Mouse (Mus musculus) liver, adult 2 months (tissue): ENCODE measurements at regions not wholly inside any gene's neighbourhood (a gene's known extent, or its start where the extent isn't known, plus 50 kb on each side); places are given as distances from the start of the nearest gene placed in this dataset.

Source experiments
- DNase-seq: peaks from one replicate; pipeline ENCODE4 v3.0.0-alpha.2; 2011; ENCODE audit warnings: low read depth, low spot score; ENCODE audit errors: extremely low read depth
- H3K27ac ChIP-seq: fragments of 200-500 bp; replicated peaks from 2 replicates; pipeline ENCODE4 v1.5.1; 2012; ENCODE audit warnings: low read depth, mild to moderate bottlenecking, control low read depth, inconsistent platforms, low read length; ENCODE audit not compliant: insufficient read depth
- H3K27me3 ChIP-seq: fragments of 200-500 bp; 2 replicates; pipeline ENCODE4 v1.6.1; 2012; ENCODE audit warnings: mild to moderate bottlenecking, moderate library complexity, low read length, inconsistent platforms; ENCODE audit not compliant: control insufficient read depth, insufficient read depth
- H3K36me3 ChIP-seq: fragments of 200-500 bp; 2 replicates; pipeline ENCODE4 v1.6.1; 2012; ENCODE audit warnings: low read length, inconsistent platforms; ENCODE audit not compliant: control insufficient read depth, insufficient read depth
- H3K4me1 ChIP-seq: fragments of 200-500 bp; 2 replicates; pipeline ENCODE4 v1.6.1; 2011; ENCODE audit warnings: low read length; ENCODE audit not compliant: control insufficient read depth, insufficient read depth
- H3K4me3 ChIP-seq: fragments of 200-500 bp; 2 replicates; pipeline ENCODE4 v1.5.1; 2011; ENCODE audit warnings: low read depth, mild to moderate bottlenecking, control low read depth, low read length, moderate library complexity; ENCODE audit not compliant: insufficient read depth
- H3K79me2 ChIP-seq: fragments of 200-500 bp; 2 replicates; pipeline ENCODE4 v1.6.1; 2012; ENCODE audit warnings: inconsistent platforms, mild to moderate bottlenecking, low read length, moderate library complexity; ENCODE audit not compliant: control insufficient read depth, insufficient read depth
- H3K9ac ChIP-seq: fragments of 200-500 bp; 2 replicates; pipeline ENCODE4 v1.6.1; 2012; ENCODE audit warnings: low read depth, mild to moderate bottlenecking, control low read depth, inconsistent platforms, low read length
- CTCF ChIP-seq: fragments of 200-500 bp; IDR thresholded peaks from 2 replicates; pipeline ENCODE4 v1.5.1; 2011; ENCODE audit warnings: low read depth, low read length, control low read depth
- POLR2A ChIP-seq: fragments of 200-500 bp; IDR thresholded peaks from 2 replicates; pipeline ENCODE4 v1.6.1; 2011; ENCODE audit warnings: low read length, control low read depth; ENCODE audit not compliant: insufficient read depth; ENCODE audit errors: extremely low read depth
- WGBS: fragments of 180-500 bp; shearing (Covaris S2); methylation state at CpG from one replicate; pipeline ENCODE4 v1.1.7; 2018; 5-methylcytosine and 5-hydroxymethylcytosine counted together

DNA sequence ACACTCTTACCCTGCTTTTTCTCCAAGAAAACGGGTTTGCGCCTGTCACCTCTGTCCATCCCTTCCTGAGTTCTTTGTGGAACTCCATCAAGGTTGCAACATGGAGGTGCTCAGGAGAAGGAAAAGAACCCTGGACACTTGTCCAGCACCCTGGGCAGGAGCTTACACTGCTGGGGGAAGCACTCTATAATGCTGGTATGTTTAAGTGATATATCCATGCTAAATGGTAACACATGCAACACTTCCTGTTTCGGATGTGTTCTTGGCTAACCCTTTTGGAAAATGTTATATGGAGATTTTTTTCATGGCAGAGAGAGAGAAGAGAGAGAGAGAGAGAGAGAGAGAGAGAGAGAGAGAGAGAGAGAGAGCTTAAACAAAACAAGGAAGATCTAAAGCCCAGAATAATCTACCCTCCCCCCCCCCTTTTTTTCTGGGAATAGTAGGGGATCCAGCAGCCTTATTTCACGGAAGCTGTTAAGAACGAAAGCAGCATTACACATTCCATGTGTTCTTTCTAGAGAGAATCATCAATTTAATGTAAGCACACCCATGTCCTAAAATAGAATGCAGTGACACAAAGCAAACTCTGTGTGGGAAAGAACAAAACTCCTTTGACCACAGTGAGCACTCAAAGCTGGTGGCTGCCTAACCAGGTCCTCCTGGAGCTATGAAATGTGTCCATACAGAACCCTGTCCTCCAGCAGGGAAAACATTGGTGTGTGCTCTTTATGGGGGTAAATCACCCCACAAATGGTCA, 272.6 kb downstream of the Pten start:
- Histone ChIP-seq H3K27me3 (no peaks in the 10 kb centered on the region), H3K27ac (no peak overlapping the region), H3K79me2 (no peaks in the 10 kb centered on the region), H3K9ac (no peak overlapping the region), H3K36me3 (no peaks in the 10 kb centered on the region), H3K4me3 (no peak overlapping the region), H3K4me1 (no peaks in the 10 kb centered on the region)
- 92% methylated on average over 5 of the region's 5 CpGs for WGBS
- TF ChIP-seq POLR2A: no peak
- TF ChIP-seq CTCF: no peak
- no peak for DNase-seq

DNA sequence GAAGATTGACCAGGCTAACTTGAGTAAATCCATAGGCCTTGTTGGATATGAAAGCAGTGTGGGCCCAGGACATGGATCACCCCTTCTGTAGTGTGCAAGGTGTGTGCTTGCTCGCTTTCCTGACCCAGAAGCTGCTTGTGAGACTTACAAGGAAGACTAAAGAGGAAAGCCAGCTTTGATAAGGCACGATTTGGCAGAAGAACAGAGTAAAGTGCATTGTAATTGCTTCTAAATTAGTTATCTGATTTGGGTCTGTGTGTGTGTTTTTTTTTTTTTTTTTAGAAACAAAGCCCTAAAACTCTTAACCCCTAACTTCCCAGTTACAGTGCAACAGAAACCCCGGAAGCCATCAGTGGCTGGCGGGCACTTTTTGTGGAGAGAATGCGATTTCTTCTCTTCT, 283.2 kb downstream of the Pten start:
- TF ChIP-seq CTCF (no peak), POLR2A (no peak)
- Histone ChIP-seq H3K9ac (no peak overlapping the region), H3K27me3 (no peaks in the 10 kb centered on the region), H3K79me2 (no peaks in the 10 kb centered on the region), H3K36me3 (no peaks in the 10 kb centered on the region), H3K4me3 (no peak overlapping the region), H3K4me1 (no peaks in the 10 kb centered on the region), H3K27ac (no peak overlapping the region)
- WGBS: 83% methylated on average over 5 of the region's 5 CpGs
- DNase-seq: no peak

DNA sequence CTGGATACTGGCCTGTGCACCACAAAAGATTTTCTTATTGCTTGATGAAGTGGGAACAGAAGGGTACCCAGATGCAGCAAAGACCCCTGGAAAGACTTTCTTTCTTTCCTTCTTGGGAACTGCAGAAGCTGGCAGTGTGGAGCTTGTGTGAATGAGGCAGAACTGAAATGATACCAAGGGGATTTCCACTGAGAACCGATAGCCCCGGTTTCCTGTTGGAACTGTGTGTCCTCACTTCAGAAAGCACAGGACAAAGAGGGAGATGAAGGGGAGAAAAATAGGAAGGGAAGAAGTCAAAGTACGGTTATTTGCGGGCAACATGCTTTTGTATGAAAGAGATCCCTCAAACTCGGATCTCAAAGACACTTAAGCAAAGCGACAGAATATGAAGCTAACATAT, 283.7 kb downstream of the Pten start:
- no peak for TF ChIP-seq CTCF
- TF ChIP-seq POLR2A: no peak
- H3K36me3 ChIP-seq: no peaks in the 10 kb centered on the region
- H3K27me3 ChIP-seq: no peaks in the 10 kb centered on the region
- H3K4me1 ChIP-seq: no peaks in the 10 kb centered on the region
- no peak for DNase-seq
- WGBS: 80% methylated on average over 6 of the region's 6 CpGs
- H3K4me3 ChIP-seq: no peak overlapping the region
- H3K27ac ChIP-seq: no peak overlapping the region
- no peaks in the 10 kb centered on the region for H3K79me2 ChIP-seq
- no peak overlapping the region for H3K9ac ChIP-seq

DNA sequence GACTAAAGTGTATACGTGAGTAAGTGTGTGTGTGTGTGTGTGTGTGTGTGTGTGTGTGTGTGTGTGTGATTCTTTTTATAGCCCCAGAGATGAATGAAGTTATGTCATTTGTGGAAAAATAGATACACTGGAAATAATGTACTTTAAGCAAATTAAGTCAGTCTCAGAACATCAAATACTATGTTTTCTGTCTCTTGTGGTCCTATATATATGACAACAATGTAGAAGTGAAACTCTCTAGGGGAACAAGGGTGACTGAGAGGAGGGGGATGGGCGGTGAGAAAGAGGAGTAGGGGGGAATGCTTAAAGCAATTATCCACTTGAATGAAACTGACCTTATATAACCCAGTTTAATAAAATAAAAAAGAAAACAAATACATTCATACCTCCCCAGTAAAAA, 285.5 kb downstream of the Pten start:
- H3K4me1 ChIP-seq: no peaks in the 10 kb centered on the region
- no peak for TF ChIP-seq CTCF
- no peak for TF ChIP-seq POLR2A
- no peak overlapping the region for H3K27ac ChIP-seq
- no peaks in the 10 kb centered on the region for H3K27me3 ChIP-seq
- no peak for DNase-seq
- H3K36me3 ChIP-seq: no peaks in the 10 kb centered on the region
- H3K9ac ChIP-seq: no peak overlapping the region
- no peak overlapping the region for H3K4me3 ChIP-seq
- no peaks in the 10 kb centered on the region for H3K79me2 ChIP-seq
- WGBS: 89% methylated on average over 2 of the region's 2 CpGs

DNA sequence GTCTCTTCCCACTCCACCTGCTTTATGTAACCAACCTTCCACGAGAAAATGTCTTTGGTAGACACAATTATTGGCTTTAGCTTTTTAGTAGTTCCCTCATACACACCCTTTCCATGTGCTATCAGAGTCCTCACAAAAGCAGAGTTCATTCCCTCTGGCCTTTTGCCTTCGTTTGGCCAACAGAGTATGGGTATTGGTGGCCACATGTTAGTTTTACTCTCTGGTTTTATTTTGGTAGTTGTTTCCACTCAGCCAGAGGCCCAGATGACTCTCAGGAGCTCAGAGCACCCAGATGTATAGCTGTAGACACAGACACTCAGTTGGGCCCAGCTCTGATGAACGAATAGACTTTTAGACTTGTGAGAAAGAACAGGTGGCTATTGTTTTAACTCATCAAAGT, 286.4 kb downstream of the Pten start:
- Histone ChIP-seq H3K36me3 (no peaks in the 10 kb centered on the region), H3K79me2 (no peaks in the 10 kb centered on the region), H3K4me1 (no peaks in the 10 kb centered on the region), H3K27me3 (no peaks in the 10 kb centered on the region), H3K4me3 (no peak overlapping the region), H3K9ac (no peak overlapping the region), H3K27ac (no peak overlapping the region)
- DNase-seq: no peak
- no peak for TF ChIP-seq POLR2A
- TF ChIP-seq CTCF: no peak
- 83% methylated on average over 3 of the region's 3 CpGs for WGBS

DNA sequence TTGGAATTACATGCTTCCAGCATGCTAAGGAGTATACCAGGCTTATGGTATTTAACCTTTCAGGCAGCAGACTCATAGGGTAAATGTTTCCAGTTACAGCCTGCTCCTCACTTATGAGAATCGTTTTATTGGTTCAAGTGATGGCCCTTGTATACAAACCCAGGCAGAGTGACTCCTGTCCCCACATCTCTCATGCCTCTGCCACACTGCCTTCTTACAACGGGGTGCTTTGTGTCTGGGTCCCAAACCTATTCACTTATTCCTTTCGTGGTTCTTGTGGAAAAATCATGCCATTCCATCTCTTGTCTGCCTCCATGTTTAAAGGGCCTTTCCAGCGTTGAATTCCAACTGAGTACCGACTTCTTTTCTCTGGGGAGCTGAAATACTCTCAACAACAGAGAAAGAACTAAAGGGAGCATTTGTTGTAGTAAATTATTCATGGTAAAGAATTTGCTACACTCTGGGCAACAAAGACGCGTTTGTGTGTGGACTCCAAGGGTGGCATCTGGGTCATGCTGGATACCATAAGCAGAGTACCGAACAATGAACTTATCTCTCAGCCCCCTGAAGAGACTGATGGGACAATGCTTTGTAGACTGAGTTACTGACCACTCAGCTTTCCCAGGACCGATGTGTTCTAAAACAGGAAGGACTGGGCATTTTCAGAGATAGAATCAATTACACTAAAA, 291.6 kb downstream of the Pten start:
- Histone ChIP-seq H3K4me1 (no peaks in the 10 kb centered on the region), H3K27me3 (no peaks in the 10 kb centered on the region), H3K36me3 (no peaks in the 10 kb centered on the region), H3K9ac (no peak overlapping the region), H3K27ac (no peak overlapping the region), H3K4me3 (no peak overlapping the region), H3K79me2 (no peaks in the 10 kb centered on the region)
- WGBS: 90% methylated on average over 9 of the region's 9 CpGs
- DNase-seq: no peak
- TF ChIP-seq CTCF: no peak
- no peak for TF ChIP-seq POLR2A
